Mouse (Mus musculus): Measurements from ENCODE around the gene Celsr2.

DNA sequence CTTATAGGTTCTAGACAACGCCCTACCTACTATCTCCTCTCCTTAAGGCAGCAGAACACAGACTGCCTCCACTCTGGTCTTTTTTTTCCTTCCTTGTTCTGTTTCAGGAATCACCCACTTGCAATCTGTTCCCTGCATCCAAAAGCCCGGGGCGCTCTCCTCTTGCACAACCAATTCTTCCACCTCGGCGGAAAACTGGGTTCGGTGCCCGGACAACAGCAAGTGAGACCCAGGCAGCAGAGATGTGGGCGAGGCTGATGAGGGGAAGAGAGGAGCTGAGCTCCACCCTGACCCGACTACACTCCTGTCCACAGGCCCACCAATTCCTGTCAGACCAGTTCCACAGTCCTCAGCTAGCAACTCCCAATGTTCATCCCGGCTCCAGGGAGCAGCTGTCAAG lies 29.2 kb downstream of the Celsr2 start:
- TF ChIP-seq POLR2A (IDR thresholded peaks at IDR 0.05; ENCODE audit: borderline replicate concordance, control insufficient read depth, low read depth, low read length) (no peak), CTCF (IDR thresholded peaks at IDR 0.05; ENCODE audit: control insufficient read depth, insufficient read depth, low read length) (no peak)
